Mouse (Mus musculus) cerebellum, adult (tissue): Measurements from ENCODE around the gene Htr6.

Experiments used
- ATAC-seq: cut with Nextera tagmentation; 2 replicates; pipeline ENCODE4 v1.9.2; 2017; ENCODE audit warnings: mild to moderate bottlenecking, moderate library complexity, mixed read lengths; ENCODE audit not compliant: insufficient number of reproducible peaks, low FRiP score, low TSS enrichment

Gene Htr6

DNA sequence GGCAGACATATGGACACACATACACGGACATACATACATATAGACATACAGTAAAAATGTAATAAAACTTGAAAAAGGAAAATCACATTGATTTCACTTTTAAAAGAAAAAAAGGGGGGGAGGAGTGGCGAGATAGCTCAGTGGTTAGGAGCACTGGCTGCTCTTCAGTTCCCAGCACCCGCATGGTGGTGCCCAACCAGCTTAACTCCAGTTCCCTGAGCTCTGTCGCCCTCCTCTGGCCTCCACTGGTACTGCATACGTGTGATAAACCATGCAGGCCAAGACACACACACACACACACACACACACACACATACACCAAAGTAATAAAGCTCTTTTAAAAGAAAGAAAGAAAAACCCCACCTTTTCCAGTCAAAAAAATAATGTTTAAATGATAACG is 60.6 kb downstream of the Htr6 start:
- ATAC-seq, result no peak

DNA sequence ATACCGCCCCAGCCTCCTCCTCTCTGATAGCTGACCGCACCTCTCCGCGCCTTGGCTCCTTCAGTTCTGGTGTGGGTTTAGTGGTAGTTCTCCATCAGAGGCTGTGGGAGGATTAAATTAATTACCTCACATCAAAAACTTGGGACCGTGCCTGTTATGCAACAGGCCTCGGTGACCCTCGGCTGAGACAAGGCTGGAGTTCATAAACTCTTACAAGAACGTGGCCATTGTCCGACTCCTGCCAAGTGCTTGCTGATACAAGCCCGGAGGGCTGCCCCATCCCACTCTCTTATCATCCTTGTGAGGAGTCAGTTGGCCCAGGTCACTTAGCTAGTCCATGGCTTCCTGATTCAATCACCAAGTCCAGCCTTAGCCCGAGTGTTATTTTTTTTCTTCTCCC is 62.1 kb downstream of the Htr6 start:
- no peak for ATAC-seq

DNA sequence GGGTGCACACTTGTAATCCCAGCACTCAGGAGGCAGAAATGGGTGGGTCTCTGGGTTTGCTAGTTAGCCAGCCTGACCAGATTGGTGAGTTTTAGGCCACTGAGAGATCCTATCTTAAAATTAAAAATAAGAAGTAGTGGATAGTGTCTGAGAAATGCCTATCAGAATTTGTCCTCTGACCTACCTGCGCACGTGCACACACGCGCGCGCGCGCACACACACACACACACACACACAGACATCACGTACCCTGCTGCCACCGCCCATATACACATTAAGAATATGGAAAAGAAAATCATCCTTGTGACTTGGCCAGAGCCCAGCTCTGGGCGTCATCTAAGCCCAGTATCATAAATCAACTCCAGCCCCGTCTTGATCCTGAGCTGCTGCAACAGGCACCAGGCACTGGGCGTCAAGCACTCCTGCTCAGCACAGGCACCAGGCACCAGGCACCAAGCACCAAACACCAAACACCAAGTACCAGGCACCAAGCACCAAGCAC is 64.1 kb downstream of the Htr6 start:
- ATAC-seq, result no peak
